ENCODE assay signal across 8 mouse cellular contexts in genomic region chr11:3314148-3314547, GRCm38 (mm10). TPM values are rescaled to one million over a fixed set of nuclear protein-coding genes. Genes with fewer than 3 reads are reported as not detected.
A peak's percentile ranks its signal among the peaks of the same experiment; 100 is the strongest.
DNase-seq lines count a peak whose midpoint lies in the region; ATAC-seq and TF ChIP-seq lines count a peak whose summit lies in the region.

No protein-coding gene starts in this region.

- 0 out of 2 replicates have a peak, but pooled peaks cover 6% of the 10 kb centered on the region for H3K9me3 ChIP-seq in forebrain, embryonic 12.5 days
- no peaks in the 10 kb centered on the region for H3K9me3 ChIP-seq in lung, embryonic 14.5 days (ENCODE audit: low read depth, low read length)

- peak; percentile 59 for ATAC-seq in forebrain, embryonic 12.5 days (ENCODE audit: low FRiP score)
- peak; percentile 33 for ATAC-seq in lung, embryonic 14.5 days (ENCODE audit: insufficient read depth)

- H3K27ac ChIP-seq in forebrain, embryonic 12.5 days, result no peak overlapping the region
- no peak overlapping the region for H3K27ac ChIP-seq in lung, embryonic 14.5 days (ENCODE audit: low read depth)

- WGBS in forebrain, embryonic 12.5 days, result 39% methylated on average over 2 of the region's 2 CpGs
- WGBS in lung, embryonic 14.5 days, result 33% methylated on average over 2 of the region's 2 CpGs

- DNase-seq in gastrocnemius, adult 18-20 months (ENCODE audit: low spot score), result peak; percentile 68
- no peak for DNase-seq in gastrocnemius, postnatal 25 days
- peak; percentile 55 to 62 for DNase-seq in B cell, adult 2 months
- peak; percentile 87 for DNase-seq in brain, adult 2 months (ENCODE audit: low read depth, low spot score)
- DNase-seq in kidney, adult 11 months, result peak; percentile 70
- peak; percentile 74 for DNase-seq in lung, embryonic 14.5 days
- DNase-seq in right cerebral cortex, postnatal 14 days, result peak; percentile 68

- H3K27me3 ChIP-seq in forebrain, embryonic 12.5 days, result no peaks in the 10 kb centered on the region
- no peaks in the 10 kb centered on the region for H3K27me3 ChIP-seq in lung, embryonic 14.5 days (ENCODE audit: insufficient read depth, low read length)

- peak; percentile 72 for TF ChIP-seq CTCF in lung, embryonic 14.5 days (IDR thresholded peaks at IDR 0.05; ENCODE audit: low read depth)

- H3K36me3 ChIP-seq in forebrain, embryonic 12.5 days (replicated peaks), result peaks cover 36% of the 10 kb centered on the region
- H3K36me3 ChIP-seq in lung, embryonic 14.5 days (ENCODE audit: insufficient read depth), result peaks cover 40% of the 10 kb centered on the region

- no peak overlapping the region for H3K4me2 ChIP-seq in forebrain, embryonic 12.5 days
- H3K4me2 ChIP-seq in lung, embryonic 14.5 days, result no peak overlapping the region

- no peak overlapping the region for H3K4me3 ChIP-seq in forebrain, embryonic 12.5 days (replicated peaks)
- no peak overlapping the region for H3K4me3 ChIP-seq in lung, embryonic 14.5 days (ENCODE audit: low read depth, low read length)

- no peaks in the 10 kb centered on the region for H3K4me1 ChIP-seq in forebrain, embryonic 12.5 days
- no peaks in the 10 kb centered on the region for H3K4me1 ChIP-seq in lung, embryonic 14.5 days (ENCODE audit: insufficient read depth)

- no peak overlapping the region for H3K9ac ChIP-seq in forebrain, embryonic 12.5 days
- H3K9ac ChIP-seq in lung, embryonic 14.5 days, result no peak overlapping the region

RNA-seq across cellular contexts. Expression of gene Pik3ip1, which starts 16.1 kb away (rescaled TPM):
- total RNA-seq in gastrocnemius, adult 18-20 months (2021), result 10 to 100 TPM; 27.2 to 30.8 TPM
- total RNA-seq in gastrocnemius, postnatal 25 days (2021), result 10 to 100 TPM; 15.3 to 17.7 TPM
- 12.8 and 13.3 TPM in 2 replicates for polyA plus RNA-seq in forebrain, embryonic 12.5 days (2016; fragmentation: Nextera tagmentation; extraction: Ambion mirVana)
- polyA plus RNA-seq in lung, embryonic 14.5 days (2014; fragmentation: Nextera tagmentation; extraction: Ambion mirVana), result 6.4 and 8.5 TPM in 2 replicates

RNA-seq across cellular contexts. Expression of gene Patz1, which starts 25.5 kb away (rescaled TPM):
- total RNA-seq in gastrocnemius, adult 18-20 months (2021), result 10 to 100 TPM; 11.3 to 12.7 TPM
- 1 to 10 TPM; 9.2 to 9.6 TPM for total RNA-seq in gastrocnemius, postnatal 25 days (2021)
- 126 and 128 TPM in 2 replicates for polyA plus RNA-seq in forebrain, embryonic 12.5 days (2016; fragmentation: Nextera tagmentation; extraction: Ambion mirVana)
- polyA plus RNA-seq in lung, embryonic 14.5 days (2014; fragmentation: Nextera tagmentation; extraction: Ambion mirVana), result 60.7 and 61.3 TPM in 2 replicates

RNA-seq across cellular contexts. Expression of gene Drg1, which starts 47.9 kb away (rescaled TPM):
- 10 to 100 TPM; 44.5 to 45.0 TPM for total RNA-seq in gastrocnemius, adult 18-20 months (2021)
- 10 to 100 TPM; 42.8 to 45.0 TPM for total RNA-seq in gastrocnemius, postnatal 25 days (2021)
- 268 and 271 TPM in 2 replicates for polyA plus RNA-seq in forebrain, embryonic 12.5 days (2016; fragmentation: Nextera tagmentation; extraction: Ambion mirVana)
- 237 and 245 TPM in 2 replicates for polyA plus RNA-seq in lung, embryonic 14.5 days (2014; fragmentation: Nextera tagmentation; extraction: Ambion mirVana)
